Mouse (Mus musculus) kidney, adult 2 months (tissue): ENCODE results near the gene Larp1b. TPM values are rescaled to one million over a fixed set of nuclear protein-coding genes. Genes with fewer than 3 reads are reported as not detected.
"Not testable (repeated sequence)": the region's sequence is repeated elsewhere in the genome, so short reads cannot be mapped to it uniquely, and the experiment has no call there.

Experiments used
- DNase-seq: peaks from one replicate; pipeline ENCODE4 v3.0.0; 2021
- H3K27ac ChIP-seq: fragments of 200-500 bp; 2 replicates; pipeline ENCODE4 v1.5.1; 2012; ENCODE audit warnings: low read depth, low read length, control low read depth, inconsistent platforms; ENCODE audit not compliant: insufficient read depth
- H3K27me3 ChIP-seq: fragments of 200-500 bp; replicated peaks from 2 replicates; pipeline ENCODE4 v1.6.1; 2012; ENCODE audit warnings: mild to moderate bottlenecking, moderate library complexity, low read length, inconsistent platforms; ENCODE audit not compliant: control insufficient read depth, insufficient read depth
- H3K36me3 ChIP-seq: fragments of 200-500 bp; 2 replicates; pipeline ENCODE4 v1.6.1; 2012; ENCODE audit warnings: mild to moderate bottlenecking, moderate library complexity, low read length, inconsistent platforms; ENCODE audit not compliant: control insufficient read depth, insufficient read depth
- H3K4me1 ChIP-seq: fragments of 200-500 bp; 2 replicates; pipeline ENCODE4 v1.6.1; 2011; ENCODE audit warnings: low read length; ENCODE audit not compliant: control insufficient read depth, insufficient read depth
- H3K4me3 ChIP-seq: fragments of 200-500 bp; 2 replicates; pipeline ENCODE4 v1.5.1; 2011; ENCODE audit warnings: mild to moderate bottlenecking, low read depth, low read length, control low read depth; ENCODE audit not compliant: insufficient read depth
- CTCF ChIP-seq: fragments of 200-500 bp; conservative IDR thresholded peaks from 2 replicates; pipeline ENCODE4 v1.5.1; 2011; ENCODE audit warnings: low read depth, mild to moderate bottlenecking, control low read depth, low read length, moderate library complexity, mixed read lengths; ENCODE audit not compliant: insufficient read depth, insufficient read length
- POLR2A ChIP-seq: fragments of 200-500 bp; IDR thresholded peaks from one replicate; pipeline ENCODE4 v1.6.1; 2011; ENCODE audit warnings: low read depth, low read length, control low read depth
- WGBS: fragments of 180-500 bp; shearing (Covaris S2); methylation state at CpG from one replicate; pipeline ENCODE4 v1.1.7; 2018; 5-methylcytosine and 5-hydroxymethylcytosine counted together
- polyA plus RNA-seq: library from polyadenylated mRNA; depleted of rRNA; stranded (reverse); fragments of >200 nt; gene quantifications from 2 replicates; pipeline ENCODE4 v1.2.3, GENCODE M21; 2012; rRNA removed

Larp1b gene
- polyA plus RNA-seq: 13.2 and 15.6 TPM in 2 replicates

GRCm38 (mm10) chr3:40949170-40949902 is at the start of gene Larp1b:
TSS of gene Larp1b (plus strand) at chr3:40949828.
- H3K27me3 ChIP-seq: no peaks in the 10 kb centered on the region
- WGBS: under 1% methylated on average over 66 of the region's 66 CpGs
- TF ChIP-seq POLR2A (peak; percentile 89), CTCF (no peak)
- H3K4me3 ChIP-seq: peak within 1 kb of the TSS; percentile 66
- H3K27ac ChIP-seq: peak within 1 kb of the TSS; percentile 75
- H3K4me1 ChIP-seq: peaks cover 6% of the 10 kb centered on the region; the same call in 1 of the 2 replicates
- peak; percentile 100 for DNase-seq
- no peaks in the 10 kb centered on the region for H3K36me3 ChIP-seq

DNA sequence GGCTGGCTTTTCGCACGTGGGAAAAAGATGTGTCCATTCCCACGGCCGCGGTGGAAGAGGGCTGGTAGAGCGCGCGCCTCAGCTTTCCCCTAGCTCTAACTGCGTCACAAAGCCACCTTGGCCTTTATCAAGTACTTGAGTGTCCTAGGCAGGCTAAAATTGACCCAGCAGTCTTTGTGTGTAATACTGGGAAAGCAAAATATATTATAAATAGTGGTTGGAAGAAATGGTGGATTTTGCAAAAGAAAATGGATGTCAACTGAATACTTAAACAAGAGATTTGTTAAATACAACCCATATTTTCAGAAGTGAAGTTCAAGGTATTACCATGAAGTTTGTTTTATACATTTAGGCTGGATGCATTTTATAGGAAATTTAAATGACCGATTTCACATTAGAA is 47.2 kb upstream of the Larp1b start, which contains the start of gene 1700034I23Rik:
TSS of gene 1700034I23Rik (minus strand) at position 101 of the 400 bp plus-strand sequence.
- not testable (repeated sequence) for H3K36me3 ChIP-seq, DNase-seq, H3K27me3 ChIP-seq, H3K4me1 ChIP-seq, H3K4me3 ChIP-seq, H3K27ac ChIP-seq
- WGBS: 100% methylated on average over 8 of the region's 10 CpGs

GRCm38 (mm10) chr3:40938189-40938588 is 11.4 kb upstream of the Larp1b start:
- no peaks in the 10 kb centered on the region for H3K4me1 ChIP-seq
- H3K36me3 ChIP-seq: peaks cover 3% of the 10 kb centered on the region
- 89% methylated on average over 5 of the region's 5 CpGs for WGBS
- no peaks in the 10 kb centered on the region for H3K27me3 ChIP-seq
- H3K4me3 ChIP-seq: no peak overlapping the region
- no peak overlapping the region for H3K27ac ChIP-seq
- TF ChIP-seq POLR2A (no peak), CTCF (no peak)
- no peak for DNase-seq

- Histone ChIP-seq H3K27me3 (no peaks in the 10 kb centered on the region), H3K27ac (no peak overlapping the region)
- TF ChIP-seq CTCF (no peak), POLR2A (no peak)
These were observed 11.0 kb upstream of the Larp1b start for GRCm38 (mm10) chr3:40938592-40938991.

GRCm38 (mm10) chr3:40939019-40939418 is 10.6 kb upstream of the Larp1b start:
- TF ChIP-seq CTCF (no peak), POLR2A (no peak)
- H3K4me3 ChIP-seq: no peak overlapping the region
- H3K4me1 ChIP-seq: no peaks in the 10 kb centered on the region
- H3K27ac ChIP-seq: no peak overlapping the region
- no peaks in the 10 kb centered on the region for H3K27me3 ChIP-seq
- no peaks in the 10 kb centered on the region for H3K36me3 ChIP-seq
- DNase-seq: no peak

More at GRCm38 (mm10) chr3:40938592-40938991, 11.0 kb upstream of the Larp1b start:
- Histone ChIP-seq H3K36me3 (peaks cover under 1% of the 10 kb centered on the region; the same call in 1 of the 2 replicates), H3K4me3 (no peak overlapping the region), H3K4me1 (no peaks in the 10 kb centered on the region)
- no peak for DNase-seq
- WGBS: 96% methylated on average over 4 of the region's 4 CpGs

- peak; percentile 54 for DNase-seq
- WGBS: under 1% methylated on average over 114 of the region's 118 CpGs
- H3K27ac ChIP-seq: peak overlapping the region; percentile 75
- H3K36me3 ChIP-seq: no peaks in the 10 kb centered on the region
- no peak for TF ChIP-seq POLR2A
- TF ChIP-seq CTCF: no peak
- peak overlapping the region; percentile 65 for H3K4me3 ChIP-seq
- H3K4me1 ChIP-seq: peaks cover 6% of the 10 kb centered on the region; the same call in 1 of the 2 replicates
- H3K27me3 ChIP-seq: no peaks in the 10 kb centered on the region
These were observed 424 bp downstream of the Larp1b start for GRCm38 (mm10) chr3:40949903-40950600.

DNA sequence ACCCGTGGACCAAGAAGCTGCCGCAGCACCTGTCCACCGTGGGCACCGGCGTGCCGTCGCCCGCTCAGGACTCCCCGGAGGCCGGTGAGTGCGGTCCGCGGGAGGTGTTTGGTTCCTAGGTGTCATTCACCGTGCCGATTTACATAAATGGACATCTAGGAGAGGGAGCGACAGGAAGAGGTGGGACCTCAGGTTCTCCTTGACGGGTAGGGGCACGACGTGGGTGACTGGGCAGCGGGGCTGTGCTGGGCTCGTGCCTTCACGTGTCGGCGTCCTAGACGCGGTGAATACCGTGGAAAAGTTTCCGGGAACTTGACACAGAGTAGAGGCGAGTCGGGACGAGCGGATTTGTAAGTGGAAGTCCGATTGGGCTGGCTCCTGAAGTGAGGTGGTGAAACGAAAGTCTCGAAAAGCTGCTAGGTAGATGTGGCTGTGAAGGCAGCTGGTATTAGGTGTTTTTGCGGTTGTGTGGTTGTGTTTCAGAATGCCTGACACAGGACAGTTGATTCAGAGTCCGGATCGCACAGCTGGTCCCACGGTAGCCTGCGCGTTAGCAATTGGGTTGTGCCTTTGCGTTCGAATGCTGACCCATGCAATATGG is 1.1 kb downstream of the Larp1b start:
- DNase-seq: peak; percentile 89

More for the DNA sequence above, 1.1 kb downstream of the Larp1b start:
- peaks cover 8% of the 10 kb centered on the region; the same call in 1 of the 2 replicates for H3K4me1 ChIP-seq
- peak; percentile 19 for TF ChIP-seq POLR2A
- TF ChIP-seq CTCF: no peak
- peak overlapping the region; percentile 65 for H3K4me3 ChIP-seq
- no peaks in the 10 kb centered on the region for H3K27me3 ChIP-seq
- no peaks in the 10 kb centered on the region for H3K36me3 ChIP-seq
- peak overlapping the region; percentile 75 for H3K27ac ChIP-seq
- WGBS: under 1% methylated on average over 43 of the region's 43 CpGs
